Mouse (Mus musculus) layer of hippocampus, adult 9-11 months (tissue): ENCODE results near the gene H2-Eb2.

ENCODE experiments used
- DNase-seq: peaks from one replicate; pipeline ENCODE4 v3.0.0; 2022

Gene H2-Eb2

DNA sequence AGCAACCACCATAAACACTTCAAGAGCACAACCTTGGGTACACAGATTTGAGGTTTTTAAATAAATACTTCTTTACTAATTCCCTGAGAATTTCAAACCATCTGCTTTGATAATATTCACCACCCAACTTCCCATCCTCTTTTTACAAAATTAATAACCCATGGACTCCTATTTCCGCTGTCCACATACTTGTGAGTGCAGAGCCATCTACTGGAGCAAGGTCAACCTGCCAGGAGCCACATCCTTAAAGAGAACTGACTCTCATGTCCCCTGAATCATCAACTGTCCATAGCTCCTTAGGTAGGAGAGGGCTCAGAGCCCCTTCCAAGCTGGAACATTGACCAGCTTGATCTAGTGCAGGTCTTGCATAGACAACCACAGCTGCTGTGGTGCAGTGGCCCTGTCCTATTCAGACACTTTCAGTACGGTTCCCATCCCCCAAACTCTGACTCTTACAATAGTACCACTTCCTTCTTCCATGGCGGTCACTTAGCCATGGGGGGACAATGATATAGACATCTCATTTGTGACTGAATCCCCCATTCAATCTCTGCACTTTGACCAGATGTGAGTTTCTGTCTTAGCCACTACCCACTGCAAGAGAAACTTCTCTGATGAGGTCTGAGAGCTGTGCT is 38.3 kb downstream of the H2-Eb2 start:
- DNase-seq, result peak; percentile 25

DNA sequence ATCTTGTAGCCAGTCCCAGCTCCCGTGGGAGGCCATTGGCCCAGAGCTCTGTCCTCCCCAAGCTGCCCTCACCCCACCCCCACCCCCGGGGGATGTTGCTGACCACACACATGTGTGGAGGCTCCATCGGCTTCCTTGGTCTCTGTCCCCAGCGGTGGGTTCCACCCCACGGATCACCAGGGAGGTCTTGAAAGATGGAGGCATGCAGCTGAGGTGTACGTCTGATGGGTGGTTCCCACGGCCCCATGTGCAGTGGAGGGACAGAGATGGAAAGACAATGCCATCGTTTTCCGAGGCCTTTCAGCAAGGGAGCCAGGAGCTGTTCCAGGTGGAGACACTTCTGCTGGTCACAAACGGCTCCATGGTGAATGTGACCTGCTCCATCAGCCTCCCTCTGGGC is 39.6 kb downstream of the H2-Eb2 start:
- no peak for DNase-seq

DNA sequence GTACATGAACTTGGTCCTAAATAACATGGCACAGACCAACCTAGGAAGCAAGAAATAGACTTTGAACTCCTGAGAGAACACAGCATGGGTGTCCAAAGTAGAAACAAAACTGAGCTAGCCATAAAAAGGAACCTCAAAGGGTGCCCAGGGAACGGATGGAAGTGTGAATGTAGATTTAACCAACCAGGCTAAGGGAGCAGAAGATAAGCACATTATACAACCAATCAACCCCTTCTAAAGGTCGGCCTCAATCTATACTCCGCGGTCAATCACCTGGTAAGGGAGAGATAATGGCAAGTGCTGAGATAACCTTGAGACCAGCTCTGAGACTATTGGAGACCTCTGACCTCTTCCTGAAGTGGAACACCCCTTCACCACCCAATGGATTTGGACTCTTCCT is 45.1 kb downstream of the H2-Eb2 start:
- DNase-seq, result no peak

DNA sequence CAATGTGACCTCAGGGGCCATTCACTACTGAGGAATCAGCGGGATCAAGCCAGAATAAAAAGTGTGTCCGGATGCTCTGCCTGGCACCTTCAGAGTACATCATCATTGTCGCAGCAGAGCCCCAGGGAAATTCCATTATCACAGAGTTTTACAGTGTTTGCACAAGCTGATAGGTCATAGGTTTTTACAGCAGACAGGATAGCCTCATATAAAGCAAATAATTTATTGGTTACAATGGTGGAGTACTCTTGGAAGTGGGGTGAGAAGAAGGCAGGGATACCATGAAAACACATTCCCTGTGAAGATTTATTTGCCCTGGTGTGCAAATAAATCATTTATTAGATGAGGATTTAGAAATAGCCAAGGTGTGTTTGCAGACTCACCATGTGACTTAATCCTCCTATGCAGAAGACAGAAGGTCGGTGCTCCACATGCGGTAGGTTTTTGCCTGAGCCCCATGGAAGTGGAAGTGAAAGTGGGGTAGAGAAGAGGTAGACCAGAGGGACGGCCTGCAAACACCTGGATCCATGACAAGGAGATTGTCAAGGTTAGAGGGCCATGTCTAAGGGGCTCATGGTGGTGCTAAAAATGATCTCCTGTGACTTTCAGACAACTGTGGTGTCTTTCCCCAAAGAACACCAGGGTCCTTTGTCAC is 47.7 kb downstream of the H2-Eb2 start:
- DNase-seq, result no peak

GRCm38 (mm10) chr17:34376847-34377246 is 51.4 kb downstream of the H2-Eb2 start, which contains the start of gene Btnl1:
Btnl1 (plus strand) TSS chr17:34377132.
- DNase-seq, result no peak

GRCm38 (mm10) chr17:34377450-34378209 is 52.2 kb downstream of the H2-Eb2 start:
- no peak for DNase-seq

DNA sequence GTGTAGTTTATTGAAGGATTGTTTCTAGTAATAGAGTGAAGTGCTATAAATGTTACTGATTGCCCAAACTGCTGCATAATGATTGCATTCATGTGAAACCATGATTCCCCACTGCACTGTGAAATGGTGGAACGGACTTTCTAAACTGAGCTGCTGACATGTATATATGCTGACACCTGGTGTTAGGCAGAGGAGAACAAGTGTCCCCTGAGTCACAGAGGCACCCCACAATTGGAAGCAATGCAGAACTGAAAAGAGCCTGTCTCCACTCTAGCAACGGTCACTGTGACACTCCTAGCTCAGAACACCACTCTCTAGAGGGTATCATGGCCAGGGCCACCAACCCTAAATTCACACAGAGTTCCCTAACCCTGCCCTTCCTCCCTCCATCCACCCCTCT is 53.3 kb downstream of the H2-Eb2 start:
- DNase-seq, result no peak

DNA sequence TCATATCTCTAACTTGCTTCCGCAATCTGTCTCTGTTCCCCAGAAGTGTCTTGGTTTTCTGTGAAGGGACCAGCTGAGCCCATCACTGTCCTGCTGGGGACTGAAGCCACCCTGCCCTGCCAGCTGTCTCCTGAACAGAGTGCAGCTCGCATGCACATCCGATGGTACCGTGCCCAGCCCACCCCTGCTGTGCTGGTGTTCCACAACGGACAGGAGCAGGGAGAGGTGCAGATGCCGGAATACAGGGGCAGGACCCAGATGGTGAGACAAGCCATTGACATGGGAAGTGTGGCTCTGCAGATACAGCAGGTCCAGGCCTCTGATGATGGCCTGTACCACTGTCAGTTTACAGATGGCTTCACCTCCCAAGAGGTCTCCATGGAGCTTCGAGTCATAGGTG is 54.0 kb downstream of the H2-Eb2 start:
- DNase-seq, result no peak

DNA sequence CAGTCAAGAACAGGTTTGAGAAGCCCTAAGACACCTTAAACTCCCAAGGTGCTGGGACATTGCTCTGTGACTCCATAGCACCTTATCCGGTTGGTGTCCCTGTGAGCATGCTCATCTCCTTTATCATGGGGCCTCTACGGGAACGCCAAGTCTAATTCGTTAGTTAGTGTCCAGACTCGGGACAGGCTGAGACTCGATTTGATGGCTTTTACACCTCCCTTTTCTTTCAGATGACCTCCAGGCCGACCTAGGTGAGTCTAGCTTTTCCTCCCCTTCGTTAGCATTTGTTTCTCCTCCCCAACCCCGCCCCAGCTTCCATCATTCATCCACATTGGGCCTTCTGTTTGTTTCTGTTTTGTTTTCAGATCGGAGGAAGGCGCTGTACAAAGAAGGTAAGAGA is 56.4 kb downstream of the H2-Eb2 start:
- DNase-seq, result no peak

- DNase-seq, result no peak
Observed at GRCm38 (mm10) chr17:34383212-34383611, 57.7 kb downstream of the H2-Eb2 start.

DNA sequence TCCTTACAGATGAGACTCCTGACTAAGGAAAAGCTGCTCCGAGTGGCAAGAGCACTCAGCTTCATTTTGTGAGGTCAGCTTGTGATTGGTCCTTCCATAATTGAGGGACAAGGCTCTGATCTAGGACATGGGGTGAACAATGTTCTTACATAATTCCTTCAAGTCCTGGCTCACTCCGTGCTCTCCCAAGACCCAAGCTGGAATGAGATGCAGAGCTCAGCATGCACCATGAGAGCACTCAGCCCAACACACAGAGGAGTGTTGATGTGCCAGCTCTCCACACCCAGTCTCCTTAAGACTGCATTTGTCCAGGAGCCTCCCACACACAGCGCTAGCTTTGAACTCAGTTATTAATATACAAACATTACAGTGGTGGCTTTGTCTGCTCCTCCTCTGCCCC is 59.2 kb downstream of the H2-Eb2 start:
- no peak for DNase-seq

DNA sequence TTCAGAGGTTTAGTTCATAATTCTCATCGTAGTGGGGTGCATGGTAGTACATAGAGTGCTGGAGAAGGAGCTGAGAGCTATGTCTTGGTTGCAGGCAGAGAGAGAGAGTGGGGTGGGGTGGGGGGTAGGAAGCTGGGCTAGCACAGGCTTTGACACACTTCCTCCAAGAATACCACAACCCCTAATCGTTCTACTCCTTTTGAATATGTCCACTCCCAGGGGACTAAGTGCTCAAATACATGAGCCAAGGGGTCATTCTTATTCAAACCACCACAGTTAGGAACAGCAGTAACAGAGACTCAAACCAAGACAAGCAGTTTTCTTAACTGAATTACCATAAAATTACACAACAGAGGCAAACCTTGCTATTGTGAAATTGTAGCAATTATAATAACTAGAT is 61.2 kb downstream of the H2-Eb2 start:
- no peak for DNase-seq

DNA sequence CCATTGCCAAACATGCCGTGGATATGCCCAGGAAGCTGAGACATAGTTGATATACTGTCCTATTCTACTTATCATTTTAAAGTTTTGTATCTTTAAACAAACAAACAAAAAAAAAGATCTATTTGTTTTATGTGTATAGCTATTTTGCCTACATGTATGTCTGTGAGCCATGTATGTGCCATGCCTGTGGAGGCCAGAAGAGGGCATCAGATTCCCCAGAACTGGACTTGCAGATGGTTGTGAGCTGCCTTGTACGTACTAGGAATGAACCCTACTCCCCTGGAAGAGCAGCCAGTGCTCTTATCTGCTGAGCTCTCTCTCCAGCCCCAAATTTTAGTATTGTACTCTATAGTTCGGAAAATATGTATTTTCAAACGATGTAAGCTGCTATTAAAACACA is 63.0 kb downstream of the H2-Eb2 start:
- DNase-seq, result peak; percentile 17
